20 mouse cellular contexts compared by ENCODE assay signal in the genomic region with DNA sequence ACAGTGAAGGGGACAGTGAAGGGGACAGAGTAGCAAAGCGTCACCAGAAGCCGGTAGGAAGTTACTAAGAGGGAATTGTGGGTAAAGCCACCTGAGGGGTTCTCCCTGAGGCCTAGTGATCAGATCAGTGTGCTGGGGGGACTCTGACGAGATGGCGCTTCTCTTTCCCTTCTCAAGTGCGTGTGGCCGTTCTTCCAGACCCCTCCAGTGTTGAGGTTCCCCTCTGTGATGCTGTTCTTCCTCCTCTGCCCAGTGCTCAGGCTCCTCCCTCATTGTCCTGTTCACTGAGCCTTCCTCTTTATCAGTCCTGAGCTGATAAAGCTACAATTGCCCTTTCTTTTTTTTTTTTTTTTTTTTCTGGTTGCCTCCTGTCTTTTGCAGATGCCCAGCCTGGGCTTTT. TPM values are rescaled to one million over a fixed set of nuclear protein-coding genes. Genes with fewer than 3 reads are reported as not detected.
DNase-seq lines count a peak whose midpoint lies in the region; ATAC-seq lines count a peak whose summit lies in the region.
"Had no signal": no experiment of that assay in that cellular context is flagged by ENCODE, and none has a peak within 500 bp of the region (broad histone marks: within the 10 kb centered on the region; RNA-seq: fewer than 3 reads in every experiment).

No protein-coding gene starts in this region.

- ATAC-seq in erythroblast, adult 5-6 weeks (replicated peaks; ENCODE audit: low FRiP score, poor library complexity, severe bottlenecking) = no peak
- ATAC-seq in midbrain, embryonic 13.5 days = no peak
- no peak for ATAC-seq in midbrain, embryonic 14.5 days (ENCODE audit: low FRiP score, low TSS enrichment)
- 0 out of 2 replicates have a peak, but pooled peaks have one; percentile 24 for ATAC-seq in megakaryocyte, adult 5-6 weeks (ENCODE audit: poor library complexity, severe bottlenecking)

- H3K4me2 ChIP-seq in midbrain, embryonic 13.5 days (replicated peaks) = 0 out of 2 replicates have a peak overlapping the region, but pooled peaks have one; percentile 3
- H3K4me2 ChIP-seq in midbrain, embryonic 14.5 days (ENCODE audit: low read length) = no peak overlapping the region

- no peaks in the 10 kb centered on the region for H3K27me3 ChIP-seq in erythroblast, embryonic 14.5 days (ENCODE audit: control insufficient read depth)
- H3K27me3 ChIP-seq in midbrain, embryonic 13.5 days = no peaks in the 10 kb centered on the region
- H3K27me3 ChIP-seq in midbrain, embryonic 14.5 days (ENCODE audit: control insufficient read depth, insufficient read depth, low read length) = no peaks in the 10 kb centered on the region
- H3K27me3 ChIP-seq: embryonic facial prominence, embryonic 15.5 days; forebrain, embryonic 12.5 days; hindbrain, embryonic 15.5 days; limb, embryonic 12.5 days had no signal

- no peak for DNase-seq in midbrain, embryonic 14.5 days
- peak; percentile 86 for DNase-seq in MEL-GATA-1-ER (ENCODE audit: extremely low read depth, low read depth)
- DNase-seq in adrenal gland, postnatal 10 days = no peak
- no peak for DNase-seq in adrenal gland, postnatal 4 days (ENCODE audit: low spot score in 2 of 2)
- DNase-seq: adrenal gland, postnatal 25 days; cerebellum, adult 2 months; cerebellum, postnatal 36 days; gastrocnemius, postnatal 10 days; heart, adult 18-20 months; lung, embryonic 14.5 days; lung, postnatal 36 days had no signal

- peaks cover 36% of the 10 kb centered on the region for H3K4me1 ChIP-seq in erythroblast, embryonic 14.5 days (ENCODE audit: control insufficient read depth)
- peaks cover 20% of the 10 kb centered on the region for H3K4me1 ChIP-seq in midbrain, embryonic 13.5 days (replicated peaks)
- H3K4me1 ChIP-seq in midbrain, embryonic 14.5 days (ENCODE audit: control insufficient read depth, insufficient read depth, low read length) = peaks cover 10% of the 10 kb centered on the region

- peaks cover 39% of the 10 kb centered on the region for H3K36me3 ChIP-seq in erythroblast, embryonic 14.5 days (ENCODE audit: control insufficient read depth)
- peaks cover 38% of the 10 kb centered on the region for H3K36me3 ChIP-seq in midbrain, embryonic 13.5 days
- peaks cover 33% of the 10 kb centered on the region for H3K36me3 ChIP-seq in midbrain, embryonic 14.5 days (ENCODE audit: control insufficient read depth, insufficient read depth, low read length)

- no peaks in the 10 kb centered on the region for H3K9me3 ChIP-seq in erythroblast, embryonic 14.5 days (ENCODE audit: control insufficient read depth, low read length)
- H3K9me3 ChIP-seq in midbrain, embryonic 13.5 days = no peaks in the 10 kb centered on the region
- H3K9me3 ChIP-seq in midbrain, embryonic 14.5 days (ENCODE audit: control insufficient read depth, low read length) = no peaks in the 10 kb centered on the region
- H3K9me3 ChIP-seq: embryonic facial prominence, embryonic 15.5 days; forebrain, embryonic 12.5 days; heart, embryonic 13.5 days; hindbrain, embryonic 15.5 days; limb, embryonic 12.5 days had no signal

- H3K4me3 ChIP-seq in erythroblast, embryonic 14.5 days (replicated peaks) = peak overlapping the region; percentile 20
- H3K4me3 ChIP-seq in midbrain, embryonic 13.5 days (replicated peaks) = no peak overlapping the region
- H3K4me3 ChIP-seq in midbrain, embryonic 14.5 days (replicated peaks; ENCODE audit: low read depth, low read length) = no peak overlapping the region
- H3K4me3 ChIP-seq: embryonic facial prominence, embryonic 15.5 days had no signal

- H3K9ac ChIP-seq in midbrain, embryonic 13.5 days (replicated peaks) = 0 out of 2 replicates have a peak overlapping the region, but pooled peaks have one; percentile 19
- H3K9ac ChIP-seq in midbrain, embryonic 14.5 days (replicated peaks; ENCODE audit: low read length) = no peak overlapping the region
- H3K9ac ChIP-seq: embryonic facial prominence, embryonic 15.5 days; forebrain, embryonic 12.5 days; heart, embryonic 13.5 days; hindbrain, embryonic 15.5 days; limb, embryonic 12.5 days; lung, embryonic 14.5 days had no signal

- WGBS in midbrain, embryonic 13.5 days = 81% methylated on average over 6 of the region's 6 CpGs
- WGBS in midbrain, embryonic 14.5 days = 82% methylated on average over 6 of the region's 6 CpGs

- H3K27ac ChIP-seq in midbrain, embryonic 13.5 days = no peak overlapping the region
- no peak overlapping the region for H3K27ac ChIP-seq in midbrain, embryonic 14.5 days (replicated peaks; ENCODE audit: low read depth, low read length)
- H3K27ac ChIP-seq: embryonic facial prominence, embryonic 15.5 days; forebrain, embryonic 12.5 days; heart, embryonic 13.5 days; hindbrain, embryonic 15.5 days; limb, embryonic 12.5 days had no signal

RNA-seq across cellular contexts. Expression of a gene that starts 2.3 kb away (rescaled TPM):
- polyA plus RNA-seq in erythroblast, embryonic 14.5 days (2012) = 1.1 and 1.2 TPM in 2 replicates
- total RNA-seq in erythroblast, adult 5-6 weeks (2015; ENCODE audit: low replicate concordance) = 18.1 and 21.1 TPM in 2 replicates
- 28.6 and 32.9 TPM in 2 replicates for total RNA-seq in erythroblast, adult 5-6 weeks (2017; ENCODE audit: low replicate concordance)
- 94.0 and 97.5 TPM in 2 replicates for polyA plus RNA-seq in midbrain, embryonic 13.5 days (2015; fragmentation: Nextera tagmentation; extraction: Ambion mirVana)
- 83.6 and 101 TPM in 2 replicates for polyA plus RNA-seq in midbrain, embryonic 14.5 days (2014; fragmentation: Nextera tagmentation; extraction: Ambion mirVana)
- total RNA-seq in megakaryocyte, adult 5-6 weeks (2015) = 40.4 and 51.6 TPM in 2 replicates
- 49.5 and 49.7 TPM in 2 replicates for total RNA-seq in megakaryocyte, adult 5-6 weeks (2017)
- total RNA-seq in adrenal gland, postnatal 10 days (2021) = 10 to 100 TPM; 54.0 to 61.7 TPM
- total RNA-seq in adrenal gland, postnatal 4 days (2021) = 10 to 100 TPM; 71.2 to 75.3 TPM

RNA-seq across cellular contexts. Expression of a gene that starts 29.9 kb away (rescaled TPM):
- 0.18 and 0.22 TPM in 2 replicates for polyA plus RNA-seq in erythroblast, embryonic 14.5 days (2012)
- total RNA-seq in erythroblast, adult 5-6 weeks (2015; ENCODE audit: low replicate concordance) = 18.3 and 25.1 TPM in 2 replicates
- total RNA-seq in erythroblast, adult 5-6 weeks (2017; ENCODE audit: low replicate concordance) = 20.1 and 27.7 TPM in 2 replicates
- 35.9 and 37.4 TPM in 2 replicates for polyA plus RNA-seq in midbrain, embryonic 13.5 days (2015; fragmentation: Nextera tagmentation; extraction: Ambion mirVana)
- polyA plus RNA-seq in midbrain, embryonic 14.5 days (2014; fragmentation: Nextera tagmentation; extraction: Ambion mirVana) = 17.4 and 20.1 TPM in 2 replicates
- 12.2 and 13.5 TPM in 2 replicates for total RNA-seq in megakaryocyte, adult 5-6 weeks (2015)
- total RNA-seq in megakaryocyte, adult 5-6 weeks (2017) = 9.6 and 21.1 TPM in 2 replicates
- 10 to 100 TPM in 1 of 2 experiments, 1 to 10 TPM in 1; 7.4 to 10.1 TPM for total RNA-seq in adrenal gland, postnatal 10 days (2021)
- 10 to 100 TPM; 13.5 to 15.3 TPM for total RNA-seq in adrenal gland, postnatal 4 days (2021)

RNA-seq across cellular contexts. Expression of a gene that starts 36.7 kb away (rescaled TPM):
- 7.3 and 8.4 TPM in 2 replicates for polyA plus RNA-seq in erythroblast, embryonic 14.5 days (2012)
- total RNA-seq in erythroblast, adult 5-6 weeks (2015; ENCODE audit: low replicate concordance) = 17.1 and 23.0 TPM in 2 replicates
- 11.6 and 19.3 TPM in 2 replicates for total RNA-seq in erythroblast, adult 5-6 weeks (2017; ENCODE audit: low replicate concordance)
- polyA plus RNA-seq in midbrain, embryonic 13.5 days (2015; fragmentation: Nextera tagmentation; extraction: Ambion mirVana) = 138 and 140 TPM in 2 replicates
- 200 and 209 TPM in 2 replicates for polyA plus RNA-seq in midbrain, embryonic 14.5 days (2014; fragmentation: Nextera tagmentation; extraction: Ambion mirVana)
- 39.3 and 42.4 TPM in 2 replicates for total RNA-seq in megakaryocyte, adult 5-6 weeks (2015)
- 30.2 and 33.0 TPM in 2 replicates for total RNA-seq in megakaryocyte, adult 5-6 weeks (2017)
- total RNA-seq in adrenal gland, postnatal 10 days (2021) = 10 to 100 TPM; 90.1 to 93.8 TPM
- 10 to 100 TPM; 72.9 to 80.0 TPM for total RNA-seq in adrenal gland, postnatal 4 days (2021)
